Mouse (Mus musculus) G1E-ER4 (cell line): ENCODE results near the gene Lmo3. TPM values are rescaled to one million over a fixed set of nuclear protein-coding genes. Genes with fewer than 3 reads are reported as not detected.

Experiments
- GATA1 ChIP-seq: IDR thresholded peaks from one replicate; pipeline ENCODE4 v1.8.0; 2012; ENCODE audit warnings: low read length, inconsistent platforms
- polyA plus RNA-seq: library from polyadenylated mRNA; stranded (reverse); fragments of >175 nt; gene quantifications from 2 replicates; pipeline ENCODE4 v1.2.3, GENCODE M21; 2012

The Lmo3 gene
- polyA plus RNA-seq, 1 experiment = not detected

DNA sequence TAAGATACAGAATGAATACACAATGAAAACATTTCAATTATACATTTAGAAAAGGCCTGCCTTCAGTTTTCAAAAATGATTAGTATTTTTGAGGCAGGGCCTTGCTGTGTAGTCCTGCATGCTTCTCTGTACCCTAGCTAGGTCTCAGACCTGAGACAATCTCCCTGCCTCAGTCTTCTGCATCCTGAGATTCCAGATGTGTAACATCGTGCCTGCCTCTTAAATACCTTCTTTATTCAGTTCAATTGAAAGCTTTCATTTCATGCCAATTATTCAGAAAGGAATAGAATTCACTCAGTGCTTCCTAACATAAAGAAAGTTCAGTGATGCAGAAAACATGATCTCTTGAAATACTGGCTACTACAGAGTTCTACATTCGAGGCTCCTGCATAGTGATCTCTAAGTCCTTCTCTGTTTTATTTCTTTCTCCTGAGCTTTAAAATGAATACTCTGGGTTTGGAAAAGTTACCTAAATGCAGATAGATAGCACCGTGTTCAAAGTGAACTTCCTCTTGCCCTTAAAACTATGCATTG is 137.2 kb downstream of the Lmo3 start:
- TF ChIP-seq GATA1 = no peak

DNA sequence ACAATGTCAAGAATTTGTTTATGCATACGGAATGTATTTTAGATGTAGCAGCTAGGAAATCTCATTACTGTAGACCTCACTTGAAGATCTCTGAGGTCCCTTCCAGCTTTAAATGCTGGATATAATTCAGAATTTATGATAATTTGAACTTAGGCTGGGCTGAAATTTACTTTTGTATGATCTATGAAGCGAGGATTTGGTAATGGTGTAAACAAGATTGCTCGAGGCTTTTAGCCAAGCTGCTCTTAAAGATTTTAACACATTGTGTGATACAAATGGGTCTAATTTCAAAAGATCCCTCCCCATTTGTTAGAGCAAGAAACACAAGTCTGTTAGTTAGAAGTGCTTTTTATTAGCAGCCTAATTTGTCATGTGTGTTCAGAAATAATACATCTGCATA is 144.4 kb downstream of the Lmo3 start:
- TF ChIP-seq GATA1 = no peak

DNA sequence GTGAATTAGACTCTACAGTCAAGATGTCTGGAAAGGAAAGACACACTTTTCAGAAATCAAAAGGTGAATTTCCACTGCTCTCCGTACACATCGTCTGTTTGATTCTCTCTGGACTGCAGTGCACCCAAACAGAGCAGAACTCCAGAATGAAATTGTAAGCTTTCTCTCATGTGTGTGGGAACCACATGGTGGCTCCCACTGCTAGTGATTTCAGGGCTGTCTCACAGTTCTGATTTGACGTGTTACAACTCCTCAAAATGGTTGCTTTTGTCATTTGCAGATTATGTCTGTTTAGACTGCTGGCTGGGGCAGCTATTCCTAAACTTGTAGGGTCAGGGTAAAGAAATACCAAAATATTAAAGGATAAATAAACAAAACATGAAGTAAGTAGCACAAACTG is 145.0 kb downstream of the Lmo3 start:
- TF ChIP-seq GATA1 = no peak

DNA sequence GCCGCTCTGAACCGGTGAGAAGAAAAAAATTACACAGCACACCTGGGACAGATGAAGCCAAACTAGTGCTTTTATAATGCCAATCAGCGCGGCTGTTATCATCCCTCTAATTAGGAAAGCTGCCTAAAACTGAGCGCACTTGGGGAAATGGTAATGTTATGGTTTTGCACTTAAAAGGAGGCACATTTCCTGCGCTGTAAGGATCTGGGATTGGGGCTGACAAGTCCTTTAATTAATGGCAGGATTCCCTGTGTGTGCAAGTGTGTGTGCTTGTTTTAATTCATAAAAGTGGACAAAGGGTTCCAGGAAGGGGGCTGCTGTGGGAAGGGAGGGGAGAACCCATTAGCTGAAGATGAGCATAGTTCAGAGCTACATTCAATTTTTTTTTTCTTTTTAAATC is 154.4 kb downstream of the Lmo3 start:
- TF ChIP-seq GATA1 = no peak

DNA sequence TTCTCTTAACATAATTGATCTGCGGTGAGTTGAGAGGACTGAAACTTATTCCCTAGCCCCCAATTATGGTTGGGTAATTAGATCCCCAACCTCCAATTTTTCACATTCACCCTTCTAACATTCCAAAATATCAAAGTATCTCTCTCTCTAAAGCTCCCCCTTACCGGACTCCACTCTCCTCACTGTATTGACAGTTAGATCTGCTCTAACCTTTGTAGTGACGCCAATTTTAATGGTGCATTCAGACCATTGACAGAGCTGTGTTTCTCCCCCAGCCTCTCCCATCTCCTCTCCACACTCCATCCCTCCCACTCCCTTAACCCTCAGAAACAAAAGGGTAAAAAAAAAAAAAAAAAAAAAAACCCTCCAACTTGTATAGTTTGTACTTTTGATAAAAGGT is 154.9 kb downstream of the Lmo3 start:
- TF ChIP-seq GATA1 = no peak

DNA sequence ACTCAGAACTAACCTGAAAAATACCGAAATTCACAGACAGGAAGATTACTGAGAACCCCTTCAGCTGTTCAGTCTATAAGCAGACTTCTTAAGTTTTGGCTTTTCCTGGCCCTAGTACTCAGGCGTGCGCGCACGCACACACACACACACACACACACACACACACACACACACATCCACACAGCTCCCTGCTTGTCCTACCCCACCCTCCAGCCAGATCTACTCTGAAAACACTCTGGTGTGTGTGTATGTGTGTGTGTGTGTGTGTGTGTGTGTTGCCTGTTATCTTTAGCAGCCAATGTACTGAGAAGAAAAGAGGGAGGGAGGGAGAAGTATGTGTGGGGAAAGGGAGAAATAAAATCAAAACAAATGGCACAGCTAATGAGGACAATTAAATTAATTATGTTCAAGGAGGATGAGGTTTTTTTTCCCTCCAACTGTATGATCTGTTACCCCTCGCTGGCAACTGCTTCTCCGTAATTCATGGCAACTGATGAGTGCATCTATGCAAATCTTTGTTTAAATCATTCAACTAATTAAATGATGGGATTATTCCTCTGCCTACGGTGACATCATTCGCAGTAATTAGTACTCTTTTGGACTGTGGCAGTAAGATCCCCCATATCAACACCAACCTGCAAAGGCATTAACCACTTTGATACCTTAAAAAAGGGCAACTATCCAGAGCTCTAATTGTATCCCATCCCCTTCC is 157.1 kb downstream of the Lmo3 start:
- no peak for TF ChIP-seq GATA1

DNA sequence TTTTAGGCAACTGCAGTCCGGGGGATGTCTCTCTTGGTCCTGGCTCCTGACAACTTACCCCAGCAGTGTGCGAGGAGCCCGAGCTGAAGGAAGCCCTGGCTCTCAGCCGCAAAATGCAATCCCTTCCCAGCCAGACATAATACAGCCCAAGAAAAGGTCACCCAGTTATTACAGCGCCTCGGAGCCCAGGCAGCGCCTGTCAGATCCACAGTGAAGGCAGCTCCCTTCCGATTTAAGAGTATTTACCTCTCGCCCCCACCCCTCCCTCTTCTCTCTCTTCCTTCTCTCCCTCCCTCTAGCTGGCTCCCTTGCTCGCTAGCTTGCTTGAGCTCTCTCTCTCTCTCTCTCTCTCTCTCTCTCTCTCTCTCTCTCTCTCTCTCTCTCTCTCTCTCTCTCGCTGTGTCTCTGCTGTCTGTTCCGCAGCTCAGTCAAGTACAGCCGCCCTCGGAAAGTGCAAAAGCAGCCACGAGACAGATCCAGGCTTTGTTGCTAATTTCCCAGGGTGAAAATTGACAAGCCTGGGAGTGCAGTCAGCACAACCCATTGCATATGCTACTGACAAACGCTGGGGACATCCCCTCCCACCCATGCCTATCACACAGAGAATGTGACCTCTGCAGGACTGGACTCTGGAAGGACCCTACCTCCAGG is 159.0 kb downstream of the Lmo3 start:
- TF ChIP-seq GATA1 = no peak

DNA sequence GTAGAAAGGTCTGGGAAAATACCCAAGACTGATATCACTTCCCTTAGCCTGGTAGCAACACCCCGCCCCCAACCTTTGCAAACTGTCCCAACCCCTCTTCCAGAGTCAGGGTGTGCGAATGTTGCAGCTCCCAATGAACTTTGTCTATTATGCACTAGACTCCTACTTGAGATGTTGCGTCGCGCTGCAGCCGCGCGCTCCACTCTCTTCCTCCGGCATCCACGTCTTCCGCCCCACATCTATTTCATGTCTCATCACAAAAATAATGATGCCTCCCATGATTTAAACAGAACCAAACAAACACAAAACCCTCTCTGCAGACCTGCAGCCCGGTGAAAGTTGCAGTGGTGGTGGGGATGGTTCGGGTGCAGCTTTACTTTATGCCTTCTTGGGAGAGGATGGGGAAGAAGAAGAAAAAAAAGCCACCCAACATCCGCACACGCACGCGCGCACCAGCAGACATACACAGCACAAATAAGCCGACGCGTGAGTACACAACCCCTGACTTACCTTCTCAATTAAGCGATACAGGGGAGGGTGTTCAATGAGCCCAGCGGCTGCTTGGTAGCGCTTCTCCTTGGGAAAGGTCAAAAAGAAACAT is 159.7 kb downstream of the Lmo3 start:
- TF ChIP-seq GATA1 = no peak

DNA sequence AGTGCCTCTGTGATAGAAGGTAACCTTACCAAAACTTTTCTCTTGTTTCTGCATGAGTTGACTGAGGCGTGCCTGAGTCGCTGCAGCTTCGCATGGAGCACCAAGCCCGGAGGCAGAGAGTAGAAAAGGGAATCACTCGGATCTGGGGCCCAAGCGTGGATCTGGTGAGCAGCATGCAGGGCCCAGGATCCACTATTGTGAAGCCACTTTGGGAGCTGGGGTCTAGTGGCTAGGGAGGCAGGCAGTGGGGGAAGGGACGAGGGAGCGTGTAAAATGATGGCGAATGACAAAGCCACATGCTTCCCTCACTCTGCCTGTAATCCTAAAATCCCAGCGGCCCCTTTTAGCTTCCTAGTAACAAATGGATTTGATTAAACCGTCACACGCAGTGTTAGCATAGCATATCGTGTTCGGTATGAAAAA is 160.6 kb downstream of the Lmo3 start:
- TF ChIP-seq GATA1 = no peak

DNA sequence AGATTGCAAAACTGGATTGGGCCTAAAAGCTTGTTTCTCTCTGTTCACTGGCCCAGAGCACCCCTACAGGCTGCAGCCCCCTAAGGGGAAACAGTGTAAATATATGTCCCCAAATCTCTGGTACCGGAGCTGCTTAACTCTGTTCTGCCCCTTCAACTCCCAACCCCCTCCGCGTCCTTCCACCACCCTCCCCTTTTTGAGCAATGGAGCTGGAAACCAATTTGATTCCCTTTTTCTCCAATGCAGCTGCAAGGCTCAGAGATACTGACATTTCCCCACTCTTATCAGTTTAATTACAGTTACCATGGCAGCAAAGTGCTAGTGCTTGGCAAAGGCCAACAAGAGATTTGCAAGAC is 161.3 kb downstream of the Lmo3 start:
- no peak for TF ChIP-seq GATA1

DNA sequence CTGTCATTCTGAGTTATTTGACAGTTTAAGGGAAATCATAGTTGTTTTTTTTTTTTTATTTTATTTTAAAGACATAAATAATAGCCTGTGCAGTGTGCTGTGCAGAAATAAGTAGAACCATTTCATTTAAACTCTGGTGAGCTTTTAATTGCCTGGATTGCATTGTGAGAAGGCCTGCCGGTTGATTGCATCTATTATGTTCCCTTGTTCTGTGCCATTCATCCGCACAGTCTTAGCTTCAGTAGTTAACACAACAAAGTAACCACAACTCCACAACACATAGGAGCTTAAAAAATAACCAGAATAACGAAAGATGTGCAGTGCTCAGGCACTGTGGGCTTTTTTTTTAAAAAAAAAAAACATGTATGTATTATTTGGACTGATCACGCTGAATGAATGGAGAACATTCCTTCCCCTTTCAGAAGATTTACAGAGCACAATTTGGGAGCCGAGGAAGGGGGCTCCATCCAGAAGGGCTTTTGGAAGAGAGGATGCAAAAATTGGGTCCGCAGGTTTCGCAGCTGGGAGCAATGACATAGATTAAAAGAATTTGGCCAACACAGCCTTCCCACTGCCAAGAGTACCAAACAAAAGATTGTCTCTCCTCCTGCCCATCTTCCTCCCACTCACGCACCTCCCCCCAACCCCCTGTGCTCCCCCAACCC is 161.8 kb downstream of the Lmo3 start:
- no peak for TF ChIP-seq GATA1

DNA sequence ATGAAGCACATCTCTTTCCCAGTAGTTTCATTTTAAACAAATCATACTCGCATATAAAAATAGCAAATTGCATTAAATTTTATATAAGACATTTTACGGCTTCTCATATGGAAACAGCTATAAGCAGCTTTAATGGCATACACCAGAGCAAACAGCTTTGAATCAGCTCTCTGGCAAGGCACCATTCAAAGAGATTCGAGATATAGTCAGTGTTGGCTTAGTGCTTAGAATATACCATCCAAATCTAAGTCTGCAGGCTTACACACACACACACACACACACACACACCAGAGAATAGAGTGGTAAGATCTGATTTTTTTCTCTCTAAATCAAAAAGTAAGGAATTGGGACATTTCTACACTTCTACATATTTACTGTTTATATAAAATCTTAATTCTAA is 169.7 kb downstream of the Lmo3 start:
- no peak for TF ChIP-seq GATA1

DNA sequence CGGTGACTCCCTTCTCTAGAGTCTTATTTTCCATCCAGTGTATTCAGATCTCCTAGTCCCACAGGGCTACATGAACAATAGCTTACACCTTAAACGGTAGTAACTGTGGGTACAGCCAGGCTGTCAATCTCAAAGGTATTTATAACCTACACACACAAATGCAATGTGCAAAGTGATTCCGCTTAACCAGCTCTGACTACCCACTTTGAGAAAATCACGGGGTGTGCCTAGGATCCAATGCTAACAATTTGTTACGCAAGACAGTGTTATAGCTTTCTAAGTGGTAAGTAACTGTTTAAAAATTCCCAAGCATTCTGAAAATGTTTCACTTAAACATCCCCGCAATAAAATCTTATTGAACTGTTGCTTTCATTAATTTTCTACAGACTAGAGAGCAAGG is 179.7 kb downstream of the Lmo3 start:
- TF ChIP-seq GATA1 = no peak

DNA sequence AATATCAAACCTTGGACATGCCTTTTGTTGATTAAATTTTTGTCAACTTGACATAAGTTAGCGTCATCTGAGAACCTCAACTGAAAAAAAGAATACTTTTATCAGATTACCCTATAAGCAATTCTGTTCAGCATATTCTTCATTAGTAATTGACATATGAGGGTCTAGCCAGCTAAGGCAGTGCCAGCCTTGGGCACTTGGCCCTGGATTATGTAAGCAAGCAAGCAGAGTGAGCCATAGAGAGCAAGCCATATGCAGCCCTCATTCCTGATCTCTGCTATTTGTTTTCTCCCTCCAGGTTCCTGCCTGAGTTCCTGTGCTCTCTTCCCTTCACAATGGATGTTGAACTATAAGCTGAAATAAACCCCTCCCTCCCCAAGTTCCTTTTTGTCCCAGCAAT is 182.9 kb downstream of the Lmo3 start:
- no peak for TF ChIP-seq GATA1

DNA sequence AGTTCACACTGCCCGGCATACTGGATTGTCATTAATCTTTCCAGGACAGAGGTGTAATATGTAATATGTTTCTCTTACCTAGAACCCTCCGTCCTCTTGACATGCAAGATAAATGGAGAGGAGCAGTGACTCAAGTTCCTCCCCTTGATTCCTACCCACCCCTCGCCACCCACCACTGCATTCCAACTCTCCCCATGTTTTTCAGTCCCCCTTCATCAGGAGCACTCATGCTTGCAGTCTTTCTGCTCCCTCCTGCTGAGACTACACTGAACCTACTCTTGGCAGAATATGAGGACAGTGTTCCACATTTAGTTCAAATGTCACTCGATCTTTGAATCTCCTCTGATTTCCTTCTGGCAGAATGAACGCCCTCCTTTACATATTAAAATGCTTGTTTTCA is 190.7 kb downstream of the Lmo3 start:
- no peak for TF ChIP-seq GATA1
